Mouse (Mus musculus): ENCODE measurements around the gene Acbd6. TPM values are rescaled to one million over a fixed set of nuclear protein-coding genes. Genes with fewer than 3 reads are reported as not detected.

Gene Acbd6
- polyA plus RNA-seq, 1 experiment from 2014 or later = 41.8 TPM

DNA sequence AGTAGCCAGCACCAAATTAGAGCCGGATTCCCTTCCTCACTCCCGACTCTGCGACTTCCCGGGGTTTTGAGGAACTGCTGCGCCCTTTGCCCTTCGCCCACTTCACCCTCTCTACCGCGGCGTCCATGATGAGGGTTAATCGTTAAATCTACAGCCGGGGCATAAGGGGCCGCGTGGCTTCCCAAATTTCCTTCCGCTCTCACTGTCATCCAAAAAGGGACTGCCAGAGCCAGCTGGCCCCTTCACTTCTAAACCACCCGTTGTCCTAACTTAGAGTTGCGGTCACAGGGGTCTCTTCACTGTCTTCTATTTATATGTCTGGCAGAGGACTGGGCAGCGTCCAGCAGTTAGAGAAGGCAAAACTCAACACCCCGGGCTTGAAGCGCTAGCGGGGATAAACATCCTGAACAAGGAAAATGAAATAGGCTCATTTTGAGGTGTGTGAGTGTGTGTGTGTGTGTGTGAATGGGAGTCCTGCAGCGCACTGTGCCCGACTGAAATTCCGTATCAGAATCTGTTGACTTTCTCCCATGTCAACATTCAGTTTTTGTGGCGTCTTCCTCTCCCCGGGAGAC lies 180.0 kb downstream of the Acbd6 start:
- 1% methylated on average over 25 of the region's 25 CpGs for WGBS (ENCODE audit: missing documents)
- Histone ChIP-seq H3K4me3 (ENCODE audit: inconsistent target) (no peak overlapping the region), H3K36me3 (ENCODE audit: inconsistent target) (no peaks in the 10 kb centered on the region), H3K27ac (no peak overlapping the region), H3K79me2 (ENCODE audit: inconsistent target) (no peaks in the 10 kb centered on the region)

Other genes with a start within 250 kb of the Acbd6 start
- gene Xpr1, start 140.7 kb upstream of the Acbd6 start, polyA plus RNA-seq (2018) = 20.2 to 38.4 TPM (median 27.5 TPM) in 3 replicates
- not detected in 3 replicates for gene Lhx4, start 193.6 kb downstream of the Acbd6 start, polyA plus RNA-seq (2018)